Mouse (Mus musculus) embryonic fibroblast, embryonic 13.5 days (primary cell): Measurements from ENCODE around the gene Pkig.

Experiments used
- CTCF ChIP-seq: IDR thresholded peaks from 2 replicates; pipeline ENCODE4 v1.5.1; 2011; ENCODE audit warnings: mild to moderate bottlenecking, control low read depth, low read length, moderate library complexity, borderline replicate concordance; ENCODE audit not compliant: insufficient read depth
- POLR2A ChIP-seq: IDR thresholded peaks from 2 replicates; pipeline ENCODE4 v1.6.1; 2011; ENCODE audit warnings: low read depth, mild to moderate bottlenecking, control low read depth, low read length, moderate library complexity

DNA sequence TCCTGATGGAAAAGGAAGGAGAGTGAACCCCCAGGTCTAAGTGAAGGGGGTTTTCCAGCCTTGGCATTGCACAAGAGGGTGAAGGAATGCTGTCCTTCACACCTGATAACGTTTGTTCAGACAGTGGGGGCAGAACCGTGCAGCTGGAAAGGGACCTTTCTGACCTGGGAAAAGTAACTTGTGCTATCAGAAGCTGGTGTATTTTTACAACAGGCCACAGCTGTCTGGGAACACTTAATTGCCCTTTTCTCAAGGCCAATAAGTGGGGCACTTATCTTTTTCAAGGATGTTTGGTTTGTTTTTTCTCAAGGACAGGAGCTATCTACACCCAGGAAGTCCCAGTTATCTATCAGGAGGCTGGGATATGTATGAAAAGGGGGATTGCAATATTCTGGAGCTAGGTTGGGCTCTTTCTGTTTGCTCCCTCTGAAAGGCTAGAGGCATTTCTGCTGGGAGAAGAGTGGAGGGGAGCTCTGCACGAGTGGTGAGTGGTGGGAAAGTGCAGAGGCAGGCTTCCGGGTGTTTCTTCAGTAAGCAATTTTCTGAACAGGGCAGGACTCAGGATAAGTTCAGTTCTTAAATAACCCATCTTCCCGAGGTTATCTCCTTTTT is 20.4 kb upstream of the Pkig start:
- TF ChIP-seq CTCF, result no peak
- TF ChIP-seq POLR2A, result no peak
